Mouse (Mus musculus): ENCODE measurements around the gene B3galt1. TPM values are rescaled to one million over a fixed set of nuclear protein-coding genes. Genes with fewer than 3 reads are reported as not detected.

Gene B3galt1
- total RNA-seq, 2 experiments from 2014 or later, result 87.4 to 106 TPM

- DNase-seq (ENCODE audit: low spot score in 2 of 2), result no peak
Measured at GRCm38 (mm10) chr2:67724249-67724648, 158.6 kb downstream of the B3galt1 start.

DNA sequence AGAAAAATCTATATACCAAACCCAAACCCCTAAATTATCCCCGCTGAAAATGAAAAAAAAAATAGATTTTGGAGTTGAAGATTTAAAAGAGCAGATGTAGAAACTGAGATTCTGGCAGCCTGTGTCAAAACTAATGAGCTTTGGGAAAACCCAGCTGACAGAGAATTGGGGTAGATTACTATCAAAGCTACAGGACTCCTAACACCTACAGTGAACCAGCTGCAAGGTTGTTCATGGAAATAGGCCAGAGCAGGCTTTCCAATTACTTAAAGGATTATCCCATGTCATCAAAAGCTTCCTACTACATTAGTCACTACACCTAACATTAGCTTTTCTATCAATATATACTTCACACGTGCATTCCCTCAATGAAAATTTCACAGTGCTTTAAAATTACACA is 165.1 kb downstream of the B3galt1 start:
- DNase-seq (ENCODE audit: low spot score in 2 of 2), result no peak

- DNase-seq (ENCODE audit: low spot score in 2 of 2), result no peak
Measured at GRCm38 (mm10) chr2:67751585-67751984, 185.9 kb downstream of the B3galt1 start.

DNA sequence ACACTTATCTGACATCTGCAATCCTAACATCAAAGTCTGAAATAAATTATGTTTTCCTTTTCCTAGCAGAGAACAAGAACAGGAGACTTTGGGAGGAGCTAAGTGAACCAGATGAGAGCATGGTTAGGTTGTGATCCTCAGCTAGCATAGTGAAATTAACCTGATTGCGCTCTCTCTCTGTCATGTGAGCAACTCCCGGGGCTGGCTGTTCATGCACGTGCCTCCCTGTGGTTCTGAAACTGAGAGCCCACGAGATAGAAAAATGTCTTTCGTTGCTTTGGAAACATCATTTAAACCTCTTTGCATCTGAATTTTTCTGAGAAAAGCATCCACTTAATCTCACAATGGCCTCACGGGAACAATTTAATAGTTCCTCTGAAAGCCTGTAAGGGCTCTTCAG is 190.8 kb downstream of the B3galt1 start:
- DNase-seq (ENCODE audit: low spot score in 2 of 2), result no peak

DNA sequence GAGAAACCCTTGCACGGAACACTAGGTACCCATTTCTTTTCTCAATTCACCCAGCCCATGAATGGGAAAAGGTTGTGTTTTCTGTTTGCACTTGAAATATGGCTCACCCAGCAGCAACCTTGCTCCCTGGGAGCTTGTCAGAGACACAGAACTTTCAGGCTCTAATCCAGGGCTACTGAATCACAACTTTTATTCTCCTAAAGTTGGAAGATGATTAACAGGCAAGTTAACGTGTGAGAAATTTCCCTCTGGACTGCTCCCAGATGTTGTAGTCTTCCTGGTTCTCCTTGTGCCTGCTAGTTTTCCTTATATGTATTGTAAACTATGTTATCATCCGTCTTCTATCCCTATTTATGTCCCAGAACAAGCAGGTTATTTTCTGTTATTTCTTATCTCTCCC is 221.9 kb downstream of the B3galt1 start:
- DNase-seq (ENCODE audit: low spot score in 2 of 2), result no peak

DNA sequence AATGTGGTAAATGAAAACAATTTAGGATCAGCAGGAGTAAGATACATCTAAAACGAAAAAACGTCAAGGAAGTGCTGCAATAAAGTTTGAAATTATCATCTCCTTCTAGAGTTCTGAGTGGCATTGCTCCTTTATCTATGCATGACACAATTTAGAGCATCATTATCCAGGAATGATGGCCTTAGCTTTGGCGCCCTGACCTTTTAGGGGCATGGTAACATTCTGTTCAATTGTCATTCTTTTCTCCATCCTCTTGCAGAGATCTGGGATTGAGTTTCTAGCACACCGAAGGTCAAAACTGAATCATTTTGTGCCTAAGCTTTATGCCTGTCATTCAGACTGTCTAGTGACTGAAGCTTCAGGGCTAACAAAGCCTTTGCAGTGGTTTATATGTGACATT is 231.9 kb downstream of the B3galt1 start:
- no peak for DNase-seq (ENCODE audit: low spot score in 2 of 2)

DNA sequence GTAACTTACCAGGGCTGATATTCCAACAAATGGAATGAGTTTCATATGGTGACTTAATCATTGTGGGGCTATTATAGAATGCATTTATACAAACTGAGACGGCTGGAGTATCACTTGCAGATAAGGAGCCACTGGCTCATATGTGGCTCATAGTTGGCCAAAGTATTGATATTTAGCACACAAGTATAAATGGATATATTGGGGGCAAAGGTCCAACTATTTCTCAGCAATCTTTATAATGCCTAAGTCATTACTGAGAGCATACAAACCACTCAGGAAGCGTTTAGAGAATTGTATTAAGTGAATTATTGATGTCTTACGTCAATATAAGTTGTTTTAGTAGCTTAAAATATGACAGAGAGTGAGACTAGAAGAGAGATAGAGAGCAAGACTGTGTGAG is 234.3 kb downstream of the B3galt1 start:
- DNase-seq (ENCODE audit: low spot score in 2 of 2), result no peak

- DNase-seq (ENCODE audit: low spot score in 2 of 2), result no peak
Measured at GRCm38 (mm10) chr2:67816149-67816548, 250.5 kb downstream of the B3galt1 start.

DNA sequence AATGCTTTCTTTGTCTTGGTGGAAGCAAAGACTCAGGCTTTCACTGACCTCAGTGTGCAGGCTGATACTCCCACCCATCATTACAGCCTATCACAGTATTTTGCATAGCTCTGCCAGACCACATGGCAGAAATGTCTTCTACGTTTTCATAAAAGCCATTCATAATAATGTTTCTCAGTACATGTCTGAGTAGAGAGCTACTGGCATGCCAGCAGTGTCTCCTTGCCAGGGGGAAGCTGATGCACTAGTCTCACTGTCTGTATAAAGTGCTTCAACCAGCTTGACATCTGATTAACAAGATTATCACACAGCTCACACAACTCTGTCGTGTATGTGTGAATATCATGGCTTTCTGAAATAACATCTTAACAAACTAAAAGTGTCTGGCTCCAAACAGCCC is 252.3 kb downstream of the B3galt1 start:
- no peak for DNase-seq (ENCODE audit: low spot score in 2 of 2)

GRCm38 (mm10) chr2:67822360-67822759 is 256.7 kb downstream of the B3galt1 start:
- DNase-seq (ENCODE audit: low spot score in 2 of 2), result no peak

- DNase-seq (ENCODE audit: low spot score in 2 of 2), result no peak
Measured at GRCm38 (mm10) chr2:67827697-67828096, 262.0 kb downstream of the B3galt1 start.

- no peak for DNase-seq (ENCODE audit: low spot score in 2 of 2)
Measured at GRCm38 (mm10) chr2:67829055-67829915, 263.6 kb downstream of the B3galt1 start.

- DNase-seq (ENCODE audit: low spot score in 2 of 2), result no peak
Measured at GRCm38 (mm10) chr2:67847806-67848205, 282.1 kb downstream of the B3galt1 start.

GRCm38 (mm10) chr2:67850725-67851124 is 285.1 kb downstream of the B3galt1 start:
- DNase-seq (ENCODE audit: low spot score in 2 of 2), result no peak

DNA sequence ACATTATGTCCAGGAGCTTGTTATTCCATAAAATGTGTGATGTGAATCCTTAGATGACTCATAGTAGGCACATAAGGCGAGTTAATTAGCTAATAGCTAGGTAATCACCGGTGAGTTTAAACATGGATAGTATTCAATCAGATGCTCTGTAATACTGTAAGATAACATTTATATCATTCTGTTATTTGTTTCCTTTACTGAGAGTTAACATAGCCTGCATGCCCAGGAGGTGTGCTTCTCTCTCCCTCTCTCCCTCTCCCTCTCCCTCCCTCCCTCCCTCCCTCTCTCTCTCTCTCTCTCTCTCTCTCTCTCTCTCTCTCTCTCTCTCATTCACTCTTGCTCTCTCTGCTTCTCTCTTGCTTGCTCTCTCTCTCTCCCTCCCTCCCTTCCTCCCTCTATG is 292.7 kb downstream of the B3galt1 start:
- DNase-seq (ENCODE audit: low spot score in 2 of 2), result no peak

DNA sequence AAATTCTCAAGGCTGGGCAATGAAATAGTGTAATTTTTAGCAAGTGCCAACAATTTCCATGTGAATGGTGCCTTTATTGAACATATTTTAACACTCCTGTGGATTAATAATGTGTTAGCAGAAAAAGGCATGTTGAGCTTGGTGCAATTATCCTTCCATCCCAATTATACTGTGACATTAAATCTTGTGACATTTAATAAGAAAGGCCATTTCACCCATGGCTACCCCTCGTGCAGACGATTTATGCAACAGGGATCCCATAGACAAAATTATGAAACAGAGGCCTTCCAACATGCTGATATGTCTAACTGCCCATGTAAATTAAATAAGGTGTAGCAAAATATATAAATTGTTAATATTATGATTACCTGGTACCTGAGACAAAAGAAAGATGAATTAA is 293.3 kb downstream of the B3galt1 start:
- no peak for DNase-seq (ENCODE audit: low spot score in 2 of 2)

- DNase-seq (ENCODE audit: low spot score in 2 of 2), result no peak
Measured at GRCm38 (mm10) chr2:67873368-67873767, 307.7 kb downstream of the B3galt1 start.

GRCm38 (mm10) chr2:67879836-67880235 is 314.2 kb downstream of the B3galt1 start:
- DNase-seq (ENCODE audit: low spot score in 2 of 2), result no peak

DNA sequence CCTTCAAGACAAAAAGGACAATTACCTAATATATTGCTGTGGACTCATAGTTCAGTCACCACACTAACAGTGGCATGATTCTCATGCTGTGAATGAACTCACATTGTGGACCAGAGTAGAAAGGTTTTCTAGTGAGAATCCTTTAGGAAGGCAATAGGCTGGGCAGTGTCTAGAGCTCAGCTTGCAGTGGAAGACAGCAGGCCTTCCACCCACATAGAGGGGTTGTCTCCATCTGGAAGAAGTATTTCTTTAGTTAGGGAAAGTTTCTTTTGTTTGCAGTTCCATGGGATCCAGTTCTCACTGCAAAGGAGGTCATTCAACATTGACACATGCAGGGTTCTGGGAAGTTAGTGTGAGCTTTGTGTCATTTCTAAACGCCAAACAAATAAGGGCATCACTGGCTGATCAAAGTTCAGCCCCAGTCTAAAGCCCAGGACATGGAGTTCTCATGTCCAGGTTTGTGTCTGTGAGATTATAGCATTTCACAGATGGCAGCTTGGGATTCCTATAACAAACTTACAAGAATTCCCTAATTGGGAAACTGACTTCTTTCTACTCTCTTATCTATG is 316.1 kb downstream of the B3galt1 start:
- DNase-seq (ENCODE audit: low spot score in 2 of 2), result no peak

GRCm38 (mm10) chr2:67897956-67898689 is 332.5 kb downstream of the B3galt1 start:
- DNase-seq (ENCODE audit: low spot score in 2 of 2), result no peak

- DNase-seq (ENCODE audit: low spot score in 2 of 2), result peak in 1 of 2 experiments; percentile 28
Measured at GRCm38 (mm10) chr2:67901574-67901973, 335.9 kb downstream of the B3galt1 start.

DNA sequence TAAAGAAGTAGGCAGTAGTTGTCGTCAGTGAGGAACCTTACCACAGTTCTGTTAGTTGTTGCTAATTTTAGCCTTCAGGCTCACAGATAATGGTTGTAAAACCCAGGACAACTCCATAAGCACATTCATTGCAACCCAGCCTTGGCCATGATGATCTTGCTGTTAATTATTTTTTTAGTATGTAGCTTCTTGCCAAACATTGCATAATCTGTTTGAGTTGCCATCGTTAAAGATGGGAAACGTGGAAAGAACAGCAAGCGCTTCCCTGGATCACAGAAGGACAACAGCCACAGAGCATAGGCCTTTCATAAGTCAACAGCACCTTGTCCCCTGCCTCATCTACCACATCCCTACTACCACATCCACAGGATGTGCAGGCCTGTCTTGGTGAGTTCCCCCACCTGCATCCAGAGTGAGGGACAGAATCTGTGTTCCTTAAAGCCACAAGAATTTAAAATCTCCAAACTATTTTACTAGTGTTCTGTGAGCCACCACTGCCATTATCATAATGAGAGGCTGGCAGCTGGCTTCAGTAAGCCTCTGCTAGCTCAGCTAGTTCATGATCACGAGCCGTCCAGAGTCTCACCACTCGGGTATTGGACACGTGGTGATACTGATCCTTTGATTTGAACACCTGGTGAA is 337.1 kb downstream of the B3galt1 start:
- no peak for DNase-seq (ENCODE audit: low spot score in 2 of 2)
